Mouse (Mus musculus) heart, adult 2 months (tissue): ENCODE measurements at regions not wholly inside any gene's neighbourhood (a gene's known extent, or its start where the extent isn't known, plus 50 kb on each side); places are given as distances from the start of the nearest gene placed in this dataset.

Experiments
- CTCF ChIP-seq: fragments of 200-600 bp; IDR thresholded peaks from 2 replicates; pipeline ENCODE4 v1.8.1; 2022; ENCODE audit warnings: antibody characterized with exemption, mild to moderate bottlenecking, moderate library complexity
- POLR2A ChIP-seq: fragments of 200-500 bp; IDR thresholded peaks from 2 replicates; pipeline ENCODE4 v1.6.1; 2011; ENCODE audit warnings: mild to moderate bottlenecking, low read depth, low read length, control low read depth; ENCODE audit not compliant: insufficient read depth

GRCm38 (mm10) chr3:133625046-133625445, 80.1 kb upstream of the Tet2 start:
- no peak for TF ChIP-seq CTCF
- no peak for TF ChIP-seq POLR2A
